Mouse (Mus musculus) embryonic facial prominence, embryonic 15.5 days (tissue): ENCODE data around the gene Ephb1. TPM values are rescaled to one million over a fixed set of nuclear protein-coding genes. Genes with fewer than 3 reads are reported as not detected.

ENCODE experiments used
- ATAC-seq: fragments of 200-750 bp; cut with Nextera tagmentation; 2 replicates; pipeline ENCODE4 v1.8.0; 2017; ENCODE audit warnings: low read depth, moderate TSS enrichment; ENCODE audit not compliant: insufficient number of reproducible peaks, low FRiP score, low TSS enrichment
- H3K27ac ChIP-seq: fragments of 300-500 bp; sonication (generic); replicated peaks from 2 replicates; pipeline ENCODE4 v1.5.1; 2015; ENCODE audit warnings: mild to moderate bottlenecking, inconsistent platforms
- H3K27me3 ChIP-seq: fragments of 300-500 bp; sonication (generic); 2 replicates; pipeline ENCODE4 v1.6.1; 2015; ENCODE audit warnings: inconsistent platforms
- H3K36me3 ChIP-seq: fragments of 300-500 bp; sonication (generic); 2 replicates; pipeline ENCODE4 v1.6.1; 2015; ENCODE audit warnings: mild to moderate bottlenecking, inconsistent platforms
- H3K4me1 ChIP-seq: fragments of 300-500 bp; sonication (generic); 2 replicates; pipeline ENCODE4 v1.6.1; 2015; ENCODE audit warnings: inconsistent platforms
- H3K4me2 ChIP-seq: fragments of 300-500 bp; sonication (generic); replicated peaks from 2 replicates; pipeline ENCODE4 v1.6.1; 2015; ENCODE audit warnings: mild to moderate bottlenecking, inconsistent platforms
- H3K4me3 ChIP-seq: fragments of 300-500 bp; sonication (generic); replicated peaks from 2 replicates; pipeline ENCODE4 v1.5.1; 2015; ENCODE audit warnings: mild to moderate bottlenecking, inconsistent platforms
- H3K9ac ChIP-seq: fragments of 300-500 bp; sonication (generic); 2 replicates; pipeline ENCODE4 v1.6.1; 2015; ENCODE audit warnings: inconsistent platforms
- H3K9me3 ChIP-seq: fragments of 300-500 bp; sonication (generic); replicated peaks from 2 replicates; pipeline ENCODE4 v1.6.1; 2016; ENCODE audit warnings: inconsistent platforms
- WGBS: fragments of 180-500 bp; shearing (Covaris S2); methylation state at CpG from one replicate; pipeline ENCODE4 v1.1.7; 2015; 5-methylcytosine and 5-hydroxymethylcytosine counted together
- polyA plus RNA-seq: library from polyadenylated mRNA; unstranded; fragments of >200 nt; fragmentation: Nextera tagmentation; extraction: Ambion mirVana; gene quantifications from 2 replicates; pipeline ENCODE4 v1.2.1, GENCODE M21; 2015

Gene Ephb1
- polyA plus RNA-seq, 1 experiment from 2014 or later = 6.3 TPM

DNA sequence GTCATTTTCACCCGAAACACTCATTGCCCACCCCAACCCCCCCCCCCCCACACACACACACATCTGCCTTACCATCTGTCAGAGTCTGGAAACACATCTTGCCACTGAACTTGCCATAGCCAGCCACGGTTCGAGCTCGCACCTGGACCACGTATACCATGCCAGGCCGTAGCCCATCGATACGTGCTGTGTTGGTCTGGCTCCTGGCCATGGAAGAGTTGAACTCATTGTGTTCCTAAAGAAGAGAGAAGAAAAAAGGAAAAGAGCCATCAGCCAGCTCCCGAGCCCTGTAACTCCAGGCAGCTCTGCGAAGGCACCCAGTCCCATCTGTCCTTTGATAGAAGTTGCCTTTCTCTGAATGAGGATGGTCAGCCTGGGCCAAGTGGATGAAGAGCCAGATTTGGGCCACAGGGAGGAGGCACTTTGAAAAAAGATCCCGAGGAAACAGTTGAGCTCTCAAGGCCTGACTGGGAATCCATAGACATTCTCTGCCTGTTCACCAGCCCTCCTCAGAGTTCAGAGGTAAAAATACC lies 352.8 kb downstream of the Ephb1 start:
- H3K4me1 ChIP-seq = no peaks in the 10 kb centered on the region
- WGBS = 94% methylated on average over 11 of the region's 11 CpGs
- H3K4me2 ChIP-seq = no peak overlapping the region
- no peak for ATAC-seq
- no peak overlapping the region for H3K4me3 ChIP-seq
- no peaks in the 10 kb centered on the region for H3K36me3 ChIP-seq
- no peak overlapping the region for H3K27ac ChIP-seq
- H3K27me3 ChIP-seq = no peaks in the 10 kb centered on the region
- H3K9me3 ChIP-seq = no peaks in the 10 kb centered on the region
- no peak overlapping the region for H3K9ac ChIP-seq

GRCm38 (mm10) chr9:101999690-102000089 lies 354.8 kb downstream of the Ephb1 start:
- H3K4me1 ChIP-seq = no peaks in the 10 kb centered on the region
- 72% methylated on average over 4 of the region's 4 CpGs for WGBS

DNA sequence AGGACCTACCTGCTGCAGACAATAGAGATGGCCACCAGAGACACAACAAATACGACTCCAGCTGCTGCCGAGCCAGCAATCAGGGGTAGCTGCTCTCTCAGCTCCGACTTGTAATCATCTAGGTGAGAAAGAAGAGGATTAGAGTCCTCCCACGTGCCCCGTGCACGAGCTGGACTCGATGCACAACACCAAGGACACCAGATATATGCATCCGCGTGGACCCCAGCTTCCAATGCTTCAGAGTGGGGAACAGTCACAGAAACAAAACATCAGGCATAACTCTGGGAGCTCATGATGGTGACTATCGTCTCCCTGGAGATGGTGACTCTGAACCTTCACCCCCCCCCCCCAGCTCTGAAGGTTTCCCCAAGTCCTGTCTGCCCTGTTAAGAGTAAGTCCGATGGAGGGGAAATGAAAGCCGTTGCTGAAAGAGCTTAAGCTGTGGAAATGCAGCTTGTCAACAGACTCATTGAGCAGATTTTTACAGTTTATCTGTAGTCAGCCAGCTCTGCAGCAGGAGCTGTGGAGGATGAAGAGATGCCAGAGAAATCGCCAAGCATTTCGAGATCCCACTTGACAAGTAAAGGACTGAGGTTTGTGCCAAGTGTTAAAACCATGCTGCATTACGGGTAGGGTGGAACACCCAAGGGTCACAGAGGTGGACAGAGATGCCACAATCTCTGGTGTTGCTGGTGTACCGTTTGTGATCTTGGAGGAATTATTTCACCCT lies 357.6 kb downstream of the Ephb1 start:
- 80% methylated on average over 16 of the region's 16 CpGs for WGBS
- Histone ChIP-seq H3K36me3 (no peaks in the 10 kb centered on the region), H3K4me1 (no peaks in the 10 kb centered on the region), H3K4me3 (no peak overlapping the region), H3K27me3 (no peaks in the 10 kb centered on the region), H3K27ac (no peak overlapping the region), H3K4me2 (no peak overlapping the region), H3K9ac (no peak overlapping the region), H3K9me3 (no peaks in the 10 kb centered on the region)
- no peak for ATAC-seq

More at GRCm38 (mm10) chr9:101999690-102000089, 354.8 kb downstream of the Ephb1 start:
- Histone ChIP-seq H3K27ac (no peak overlapping the region), H3K36me3 (no peaks in the 10 kb centered on the region), H3K27me3 (no peaks in the 10 kb centered on the region), H3K9ac (no peak overlapping the region), H3K4me3 (no peak overlapping the region), H3K4me2 (no peak overlapping the region), H3K9me3 (no peaks in the 10 kb centered on the region)
- no peak for ATAC-seq

DNA sequence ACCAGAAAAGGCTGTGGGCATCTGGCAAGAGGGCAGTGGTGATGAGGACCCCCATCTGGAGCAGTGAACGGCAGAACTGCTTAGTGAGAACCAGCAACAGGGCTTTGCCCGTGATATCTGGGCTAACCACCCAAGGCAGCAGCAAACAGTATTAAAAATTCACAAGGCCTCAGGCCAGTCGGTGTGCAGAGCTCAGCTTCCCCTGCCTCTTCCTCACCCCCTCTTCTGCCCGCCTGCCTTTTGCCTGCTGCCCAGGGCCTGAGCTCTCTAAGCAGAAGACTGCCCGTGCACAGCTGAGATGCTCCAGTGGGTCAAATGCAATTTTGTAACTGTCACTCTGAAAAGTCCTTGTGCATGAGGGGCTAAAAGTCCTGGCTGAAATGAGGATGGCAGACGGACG lies 358.3 kb downstream of the Ephb1 start:
- ATAC-seq = no peak
- Histone ChIP-seq H3K9me3 (no peaks in the 10 kb centered on the region), H3K4me3 (no peak overlapping the region), H3K27ac (no peak overlapping the region), H3K4me1 (no peaks in the 10 kb centered on the region), H3K36me3 (no peaks in the 10 kb centered on the region), H3K9ac (no peak overlapping the region), H3K4me2 (no peak overlapping the region), H3K27me3 (no peaks in the 10 kb centered on the region)
- WGBS = 75% methylated on average over 7 of the region's 7 CpGs

DNA sequence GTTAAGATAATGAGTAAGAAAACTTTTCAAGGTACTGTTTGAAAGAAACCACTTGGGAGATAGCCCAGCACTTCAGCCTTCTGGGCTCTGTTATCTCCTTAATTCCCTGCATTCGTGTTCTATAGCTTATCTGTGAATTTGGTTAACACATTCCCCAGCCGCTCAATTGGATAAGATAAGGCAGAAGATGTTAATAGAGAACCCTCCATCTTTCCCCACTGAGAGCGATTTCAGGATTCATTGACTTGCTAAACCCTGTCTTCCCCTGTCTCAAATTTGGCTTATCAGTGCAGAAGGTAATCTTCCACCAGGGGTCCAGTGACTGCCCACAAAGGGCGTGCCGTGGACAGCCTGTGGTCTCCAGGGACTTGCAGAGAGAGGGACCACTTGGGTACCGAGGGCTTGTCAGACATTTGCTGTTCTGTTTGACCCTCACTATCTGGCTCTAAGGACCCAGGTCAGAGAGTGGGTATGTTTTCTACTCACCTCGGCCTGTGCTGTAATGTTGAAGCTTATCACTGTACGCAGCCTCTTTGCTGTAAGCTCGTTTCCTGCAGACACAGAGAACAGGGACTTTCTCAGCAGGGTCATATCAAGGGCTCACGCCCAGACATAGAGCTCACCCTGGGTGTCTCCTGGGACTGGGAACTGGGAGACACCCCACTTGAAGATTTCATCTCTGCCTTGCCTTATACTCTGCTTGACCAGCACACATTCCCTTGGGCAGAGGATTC lies 358.9 kb downstream of the Ephb1 start:
- H3K4me2 ChIP-seq = no peak overlapping the region
- no peaks in the 10 kb centered on the region for H3K27me3 ChIP-seq
- H3K27ac ChIP-seq = no peak overlapping the region
- H3K36me3 ChIP-seq = no peaks in the 10 kb centered on the region
- no peak overlapping the region for H3K9ac ChIP-seq
- ATAC-seq = no peak
- no peak overlapping the region for H3K4me3 ChIP-seq
- no peaks in the 10 kb centered on the region for H3K4me1 ChIP-seq
- whole genome bisulfite sequencing = 75% methylated on average over 10 of the region's 10 CpGs
- H3K9me3 ChIP-seq = no peaks in the 10 kb centered on the region

GRCm38 (mm10) chr9:101994086-101994485 lies 360.4 kb downstream of the Ephb1 start:
- no peak overlapping the region for H3K4me3 ChIP-seq
- ATAC-seq = no peak
- H3K9ac ChIP-seq = no peak overlapping the region
- no peak overlapping the region for H3K27ac ChIP-seq
- 85% methylated on average over 2 of the region's 2 CpGs for WGBS
- no peaks in the 10 kb centered on the region for H3K27me3 ChIP-seq
- no peaks in the 10 kb centered on the region for H3K4me1 ChIP-seq
- no peaks in the 10 kb centered on the region for H3K36me3 ChIP-seq
- no peaks in the 10 kb centered on the region for H3K9me3 ChIP-seq
- H3K4me2 ChIP-seq = no peak overlapping the region

DNA sequence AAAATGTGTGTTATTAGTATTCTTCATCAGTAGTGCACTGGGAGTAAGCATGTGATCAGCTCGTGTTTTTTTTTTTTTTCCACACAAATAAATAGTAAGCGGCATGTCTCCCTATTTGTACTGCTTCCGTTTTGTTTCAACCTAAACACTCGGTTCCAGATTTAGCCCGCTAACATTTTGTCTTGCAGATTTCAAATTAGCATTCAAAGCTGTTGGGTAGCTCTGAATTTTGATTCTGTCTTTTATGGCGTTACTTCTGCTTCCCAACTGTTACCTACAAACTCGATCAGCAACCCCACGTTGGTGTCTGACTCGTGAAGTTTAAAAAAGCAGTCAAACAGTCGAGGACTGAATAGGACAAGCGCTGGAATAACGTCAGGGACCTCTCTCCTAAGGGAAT lies 363.7 kb downstream of the Ephb1 start:
- H3K4me3 ChIP-seq = no peak overlapping the region
- WGBS = 75% methylated on average over 12 of the region's 12 CpGs
- no peak for ATAC-seq

GRCm38 (mm10) chr9:101990032-101990431 lies 364.5 kb downstream of the Ephb1 start:
- no peak for ATAC-seq
- 82% methylated on average over 6 of the region's 6 CpGs for WGBS

More for the DNA sequence above, 363.7 kb downstream of the Ephb1 start:
- Histone ChIP-seq H3K4me1 (no peaks in the 10 kb centered on the region), H3K27ac (no peak overlapping the region), H3K27me3 (no peaks in the 10 kb centered on the region), H3K4me2 (no peak overlapping the region), H3K9ac (no peak overlapping the region), H3K36me3 (no peaks in the 10 kb centered on the region), H3K9me3 (no peaks in the 10 kb centered on the region)

DNA sequence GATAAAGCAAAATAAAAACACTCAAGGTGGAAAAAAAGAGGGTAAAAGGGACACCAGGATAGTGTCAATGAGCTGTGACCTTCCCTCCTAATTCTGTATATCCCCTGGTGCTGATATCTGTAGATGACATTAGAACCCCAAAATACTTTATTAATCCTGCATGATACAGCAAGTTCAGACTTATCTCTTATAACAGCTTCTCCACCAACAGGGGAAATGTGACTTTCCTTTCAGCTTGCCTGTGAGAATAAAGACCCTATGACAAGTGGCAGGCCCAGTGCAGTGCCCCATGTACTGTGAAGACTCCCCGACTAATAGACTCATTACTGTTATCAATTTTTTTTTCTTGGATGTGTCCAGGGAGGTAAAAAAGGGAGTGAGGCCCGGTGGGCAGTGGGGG lies 367.6 kb downstream of the Ephb1 start:
- WGBS = 77% methylated on average over 2 of the region's 2 CpGs

More at GRCm38 (mm10) chr9:101990032-101990431, 364.5 kb downstream of the Ephb1 start:
- Histone ChIP-seq H3K27me3 (no peaks in the 10 kb centered on the region), H3K4me3 (no peak overlapping the region), H3K9ac (no peak overlapping the region), H3K4me2 (no peak overlapping the region), H3K4me1 (no peaks in the 10 kb centered on the region), H3K36me3 (no peaks in the 10 kb centered on the region), H3K27ac (no peak overlapping the region), H3K9me3 (no peaks in the 10 kb centered on the region)

DNA sequence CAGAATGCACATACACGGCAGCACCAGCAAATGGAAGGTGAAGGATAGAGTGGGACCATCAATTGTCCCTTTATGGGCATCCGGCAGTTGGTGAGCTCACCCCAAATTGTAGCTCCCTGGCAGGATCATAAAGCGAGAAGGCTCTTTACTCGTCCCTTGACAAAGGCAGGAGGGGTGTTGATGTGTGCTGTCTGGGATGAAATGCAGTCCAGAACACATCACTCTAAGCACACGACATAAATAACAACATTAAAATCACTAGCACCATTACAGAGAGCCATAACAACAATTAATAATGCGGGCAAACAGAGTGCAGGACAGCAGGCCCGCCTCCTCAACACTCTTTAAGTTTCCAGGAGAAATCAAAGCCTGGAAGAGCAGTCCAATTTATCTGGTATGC lies 372.1 kb downstream of the Ephb1 start:
- ATAC-seq = no peak
- H3K27ac ChIP-seq = no peak overlapping the region
- whole genome bisulfite sequencing = 79% methylated on average over 7 of the region's 7 CpGs

More for the DNA sequence above, 367.6 kb downstream of the Ephb1 start:
- Histone ChIP-seq H3K27ac (no peak overlapping the region), H3K9ac (no peak overlapping the region), H3K9me3 (no peaks in the 10 kb centered on the region), H3K36me3 (no peaks in the 10 kb centered on the region), H3K4me1 (no peaks in the 10 kb centered on the region), H3K4me3 (no peak overlapping the region), H3K4me2 (no peak overlapping the region), H3K27me3 (no peaks in the 10 kb centered on the region)
- no peak for ATAC-seq

DNA sequence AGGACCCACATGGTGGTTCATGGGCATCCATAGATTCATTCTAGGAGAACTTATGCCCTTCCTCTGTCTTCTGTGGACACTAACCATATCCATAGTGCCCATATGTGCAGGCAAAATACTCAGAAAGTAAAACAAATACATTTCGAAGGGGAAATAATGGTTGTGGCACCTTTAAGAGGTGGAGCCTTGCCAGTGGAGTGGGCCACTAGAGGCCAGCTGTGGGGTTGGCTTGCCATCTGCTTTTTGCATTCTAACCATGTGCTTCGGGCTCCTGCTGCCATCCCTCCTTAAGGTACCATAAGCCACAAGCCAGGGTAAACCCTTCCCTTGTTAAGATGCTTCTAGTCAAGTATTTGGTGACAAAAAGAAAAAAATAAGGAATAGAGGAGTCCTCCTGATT lies 373.3 kb downstream of the Ephb1 start:
- Histone ChIP-seq H3K9ac (no peak overlapping the region), H3K4me3 (no peak overlapping the region), H3K9me3 (no peaks in the 10 kb centered on the region), H3K4me2 (no peak overlapping the region), H3K27me3 (no peaks in the 10 kb centered on the region), H3K4me1 (no peaks in the 10 kb centered on the region), H3K27ac (no peak overlapping the region), H3K36me3 (no peaks in the 10 kb centered on the region)
- no peak for ATAC-seq
- WGBS = 81% methylated on average over 2 of the region's 2 CpGs

More for the DNA sequence above, 372.1 kb downstream of the Ephb1 start:
- Histone ChIP-seq H3K27me3 (no peaks in the 10 kb centered on the region), H3K9me3 (no peaks in the 10 kb centered on the region), H3K4me2 (no peak overlapping the region), H3K9ac (no peak overlapping the region), H3K4me1 (no peaks in the 10 kb centered on the region), H3K4me3 (no peak overlapping the region), H3K36me3 (no peaks in the 10 kb centered on the region)
